Mouse (Mus musculus) bone marrow macrophage, adult 2 months (primary cell): ENCODE results near the gene Fkbp3.
"Not testable (repeated sequence)": the region's sequence is repeated elsewhere in the genome, so short reads cannot be mapped to it uniquely, and the experiment has no call there.

Experiments
- CTCF ChIP-seq: IDR thresholded peaks from 2 replicates; pipeline ENCODE4 v1.5.1; 2012; ENCODE audit warnings: low read depth, mild to moderate bottlenecking, low read length, moderate library complexity
- POLR2A ChIP-seq: IDR thresholded peaks from 2 replicates; pipeline ENCODE4 v1.6.1; 2012; ENCODE audit warnings: mild to moderate bottlenecking, low read depth, low read length, borderline replicate concordance

- TF ChIP-seq CTCF, POLR2A: not testable (repeated sequence)
Observed at GRCm38 (mm10) chr12:65114978-65115377, 41.2 kb upstream of the Fkbp3 start.
